Mouse (Mus musculus) liver, embryonic 14.5 days (tissue): ENCODE data around the gene Tedc2.

Experiments
- CTCF ChIP-seq: IDR thresholded peaks from 2 replicates; pipeline ENCODE4 v1.5.1; 2016; ENCODE audit warnings: antibody characterized with exemption, low read depth, control low read depth
- EP300 ChIP-seq: IDR thresholded peaks from 2 replicates; pipeline ENCODE4 v1.6.1; 2016; ENCODE audit warnings: antibody characterized with exemption, low read depth

DNA sequence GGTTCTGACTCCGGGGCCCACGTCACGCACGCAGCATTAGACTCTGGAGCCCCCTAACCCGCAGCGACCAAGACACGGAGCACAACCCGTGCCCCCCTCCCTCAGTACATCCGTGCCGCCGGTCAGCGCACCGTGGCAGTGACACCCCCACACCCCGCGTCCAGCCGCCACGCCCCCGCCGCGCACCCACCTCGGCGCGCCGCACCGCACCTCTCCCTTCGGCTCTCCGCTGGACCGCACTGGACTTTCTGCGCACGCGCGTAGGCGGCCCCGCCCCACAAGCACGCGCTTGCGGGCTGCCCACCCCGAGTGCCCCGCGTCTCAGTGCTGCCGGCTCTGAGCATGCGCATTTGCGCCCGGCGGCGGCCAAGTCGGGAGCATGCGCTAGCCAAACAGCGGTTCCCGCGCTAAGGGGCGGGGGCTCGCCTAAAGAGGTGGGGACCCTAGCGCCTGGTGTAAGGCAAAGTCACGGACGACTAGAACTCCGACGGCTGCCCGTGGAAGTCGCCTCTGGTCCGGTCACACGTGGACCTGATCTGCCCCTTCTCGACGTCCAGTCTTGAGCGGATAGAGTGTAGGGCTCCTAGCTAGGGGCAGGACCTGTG lies 15.3 kb downstream of the Tedc2 start, which contains the start of gene Tbc1d24:
- TF ChIP-seq CTCF, result no peak
- TF ChIP-seq EP300, result no peak
